Mouse (Mus musculus) ES-Bruce4 (cell line): ENCODE measurements around the gene Vil1.

Experiments used
- CTCF ChIP-seq: IDR thresholded peaks from one replicate; pipeline ENCODE4 v1.8.1; 2011; ENCODE audit warnings: low read depth, low read length
- POLR2A ChIP-seq: IDR thresholded peaks from one replicate; pipeline ENCODE4 v1.8.1; 2011; ENCODE audit warnings: low read length; ENCODE audit not compliant: insufficient read depth

DNA sequence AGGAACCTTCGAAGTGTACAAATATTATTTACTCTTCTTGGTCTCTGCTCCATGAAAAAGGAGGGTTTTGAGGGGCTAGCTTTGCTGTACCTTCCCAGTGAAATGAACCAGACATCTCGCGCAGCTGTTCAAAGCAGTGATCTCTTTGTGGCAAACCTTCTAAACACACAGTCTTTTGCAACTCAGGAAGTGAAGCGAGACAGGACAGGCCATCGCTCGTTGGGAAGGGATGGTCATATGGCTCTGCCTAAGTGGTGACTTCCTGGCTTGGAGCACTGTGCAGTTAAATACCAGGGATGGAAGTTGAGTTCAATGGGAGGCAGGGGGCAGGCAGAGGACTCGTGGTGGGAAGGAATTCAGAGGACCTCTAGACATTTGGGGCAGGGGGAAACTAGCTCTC is 16.7 kb downstream of the Vil1 start:
- no peak for TF ChIP-seq CTCF
- TF ChIP-seq POLR2A: no peak
